Mouse (Mus musculus): ENCODE measurements at regions not wholly inside any gene's neighbourhood (a gene's known extent, or its start where the extent isn't known, plus 50 kb on each side); places are given as distances from the start of the nearest gene placed in this dataset.

DNA sequence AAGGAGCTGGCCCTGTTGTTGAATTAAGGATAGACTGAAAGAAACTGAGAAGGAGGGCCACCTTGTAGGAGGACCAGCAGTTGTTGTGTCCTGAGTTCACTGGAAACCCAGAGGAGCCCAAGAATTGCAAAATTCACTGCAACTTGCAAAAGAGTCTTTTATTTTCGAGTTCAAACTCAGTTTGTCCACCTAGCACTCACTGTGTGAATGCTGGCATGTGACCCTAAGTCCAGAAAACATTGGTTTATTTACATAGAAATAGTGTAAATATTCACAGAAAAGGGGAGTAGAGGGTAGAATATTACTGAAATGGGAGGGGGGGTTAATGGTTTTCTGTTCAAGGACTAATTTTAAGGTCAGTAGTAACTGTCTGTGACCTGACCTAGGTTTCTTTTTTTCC lies 394.7 kb downstream of the 4933405O20Rik start:
- H3K4me3 ChIP-seq (ENCODE audit: insufficient read depth, low read length): no peak overlapping the region
- TF ChIP-seq CTCF (IDR thresholded peaks at IDR 0.05; ENCODE audit: borderline replicate concordance, insufficient read depth, low read length): no peak
- no peak for TF ChIP-seq POLR2A (IDR thresholded peaks at IDR 0.05; ENCODE audit: low read depth, low read length)
- no peaks in the 10 kb centered on the region for H3K4me1 ChIP-seq (ENCODE audit: control insufficient read depth, insufficient read depth, low read length)
- H3K27ac ChIP-seq (ENCODE audit: insufficient read depth, low read length): no peak overlapping the region

- TF ChIP-seq POLR2A (IDR thresholded peaks at IDR 0.05; ENCODE audit: low read depth, low read length) (no peak), CTCF (IDR thresholded peaks at IDR 0.05; ENCODE audit: borderline replicate concordance, insufficient read depth, low read length) (no peak)
- no peak overlapping the region for H3K4me3 ChIP-seq (ENCODE audit: insufficient read depth, low read length)
These were observed 443.1 kb downstream of the 4933405O20Rik start for GRCm38 (mm10) chr7:51041899-51042667.

GRCm38 (mm10) chr7:51051496-51051895 lies 452.5 kb downstream of the 4933405O20Rik start:
- Histone ChIP-seq H3K4me3 (ENCODE audit: insufficient read depth, low read length) (no peak overlapping the region), H3K27ac (ENCODE audit: insufficient read depth, low read length) (no peak overlapping the region), H3K4me1 (ENCODE audit: control insufficient read depth, insufficient read depth, low read length) (no peaks in the 10 kb centered on the region)
- no peak for TF ChIP-seq CTCF (IDR thresholded peaks at IDR 0.05; ENCODE audit: borderline replicate concordance, insufficient read depth, low read length)
- no peak for TF ChIP-seq POLR2A (IDR thresholded peaks at IDR 0.05; ENCODE audit: low read depth, low read length)

More at GRCm38 (mm10) chr7:51041899-51042667, 443.1 kb downstream of the 4933405O20Rik start:
- Histone ChIP-seq H3K4me1 (ENCODE audit: control insufficient read depth, insufficient read depth, low read length) (no peaks in the 10 kb centered on the region), H3K27ac (ENCODE audit: insufficient read depth, low read length) (no peak overlapping the region)

- TF ChIP-seq CTCF (IDR thresholded peaks at IDR 0.05; ENCODE audit: borderline replicate concordance, insufficient read depth, low read length) (no peak), POLR2A (IDR thresholded peaks at IDR 0.05; ENCODE audit: low read depth, low read length) (no peak)
- Histone ChIP-seq H3K27ac (ENCODE audit: insufficient read depth, low read length) (no peak overlapping the region), H3K4me3 (ENCODE audit: insufficient read depth, low read length) (no peak overlapping the region), H3K4me1 (ENCODE audit: control insufficient read depth, insufficient read depth, low read length) (no peaks in the 10 kb centered on the region)
These were observed 442.5 kb upstream of the Ano5 start for GRCm38 (mm10) chr7:51068376-51068775.

GRCm38 (mm10) chr7:51093774-51094173 lies 417.1 kb upstream of the Ano5 start:
- no peak for TF ChIP-seq CTCF (IDR thresholded peaks at IDR 0.05; ENCODE audit: borderline replicate concordance, insufficient read depth, low read length)
- no peak for TF ChIP-seq POLR2A (IDR thresholded peaks at IDR 0.05; ENCODE audit: low read depth, low read length)
- H3K4me1 ChIP-seq (ENCODE audit: control insufficient read depth, insufficient read depth, low read length): no peaks in the 10 kb centered on the region
- no peak overlapping the region for H3K27ac ChIP-seq (ENCODE audit: insufficient read depth, low read length)
- no peak overlapping the region for H3K4me3 ChIP-seq (ENCODE audit: insufficient read depth, low read length)

DNA sequence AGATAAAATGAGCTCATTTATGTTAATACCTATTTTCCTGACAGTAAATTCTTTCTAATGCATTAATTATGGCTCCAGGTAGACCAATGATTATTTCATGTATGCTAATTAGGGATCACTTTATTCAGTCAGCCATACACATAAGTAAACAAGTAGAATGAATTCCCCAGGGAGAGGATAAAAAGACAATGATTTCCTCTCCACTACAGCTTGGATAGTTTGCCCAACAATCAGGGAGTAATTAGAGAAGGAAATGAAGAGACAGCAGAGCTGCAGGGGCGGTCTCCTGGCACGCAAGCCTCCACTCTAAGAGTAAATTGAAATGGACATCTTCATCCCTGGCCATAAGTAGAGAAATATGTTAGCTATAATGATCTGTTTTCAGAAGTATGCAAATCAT lies 409.7 kb upstream of the Ano5 start:
- no peak overlapping the region for H3K4me3 ChIP-seq (ENCODE audit: insufficient read depth, low read length)
- no peaks in the 10 kb centered on the region for H3K4me1 ChIP-seq (ENCODE audit: control insufficient read depth, insufficient read depth, low read length)
- H3K27ac ChIP-seq (ENCODE audit: insufficient read depth, low read length): no peak overlapping the region
- no peak for TF ChIP-seq CTCF (IDR thresholded peaks at IDR 0.05; ENCODE audit: borderline replicate concordance, insufficient read depth, low read length)

DNA sequence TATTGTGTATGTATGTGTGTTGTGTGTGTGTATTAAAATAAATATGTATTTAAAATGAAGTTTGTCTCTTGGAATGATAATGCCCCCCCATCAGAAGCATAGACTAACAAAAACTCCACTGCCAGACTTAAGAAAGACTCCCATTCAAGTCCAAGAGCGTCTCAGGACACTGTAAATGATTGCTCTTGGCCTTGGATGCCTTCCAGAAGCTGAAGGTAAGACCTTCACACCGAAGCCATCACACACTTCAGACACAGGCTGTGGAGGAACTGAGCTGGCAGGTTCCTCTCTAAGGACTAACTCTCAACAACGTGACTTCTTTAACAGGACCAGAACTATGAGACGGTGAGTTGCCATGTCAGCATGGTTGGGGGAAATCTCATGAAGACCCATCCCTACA lies 370.0 kb upstream of the Ano5 start:
- H3K4me3 ChIP-seq (ENCODE audit: insufficient read depth, low read length): no peak overlapping the region
- no peak for TF ChIP-seq CTCF (IDR thresholded peaks at IDR 0.05; ENCODE audit: borderline replicate concordance, insufficient read depth, low read length)
- no peak for TF ChIP-seq POLR2A (IDR thresholded peaks at IDR 0.05; ENCODE audit: low read depth, low read length)

GRCm38 (mm10) chr7:51175211-51175610 lies 335.6 kb upstream of the Ano5 start:
- TF ChIP-seq CTCF (IDR thresholded peaks at IDR 0.05; ENCODE audit: borderline replicate concordance, insufficient read depth, low read length) (no peak), POLR2A (IDR thresholded peaks at IDR 0.05; ENCODE audit: low read depth, low read length) (no peak)
- no peaks in the 10 kb centered on the region for H3K4me1 ChIP-seq (ENCODE audit: control insufficient read depth, insufficient read depth, low read length)
- H3K27ac ChIP-seq (ENCODE audit: insufficient read depth, low read length): no peak overlapping the region

More for the DNA sequence above, 370.0 kb upstream of the Ano5 start:
- no peaks in the 10 kb centered on the region for H3K4me1 ChIP-seq (ENCODE audit: control insufficient read depth, insufficient read depth, low read length)
- no peak overlapping the region for H3K27ac ChIP-seq (ENCODE audit: insufficient read depth, low read length)

DNA sequence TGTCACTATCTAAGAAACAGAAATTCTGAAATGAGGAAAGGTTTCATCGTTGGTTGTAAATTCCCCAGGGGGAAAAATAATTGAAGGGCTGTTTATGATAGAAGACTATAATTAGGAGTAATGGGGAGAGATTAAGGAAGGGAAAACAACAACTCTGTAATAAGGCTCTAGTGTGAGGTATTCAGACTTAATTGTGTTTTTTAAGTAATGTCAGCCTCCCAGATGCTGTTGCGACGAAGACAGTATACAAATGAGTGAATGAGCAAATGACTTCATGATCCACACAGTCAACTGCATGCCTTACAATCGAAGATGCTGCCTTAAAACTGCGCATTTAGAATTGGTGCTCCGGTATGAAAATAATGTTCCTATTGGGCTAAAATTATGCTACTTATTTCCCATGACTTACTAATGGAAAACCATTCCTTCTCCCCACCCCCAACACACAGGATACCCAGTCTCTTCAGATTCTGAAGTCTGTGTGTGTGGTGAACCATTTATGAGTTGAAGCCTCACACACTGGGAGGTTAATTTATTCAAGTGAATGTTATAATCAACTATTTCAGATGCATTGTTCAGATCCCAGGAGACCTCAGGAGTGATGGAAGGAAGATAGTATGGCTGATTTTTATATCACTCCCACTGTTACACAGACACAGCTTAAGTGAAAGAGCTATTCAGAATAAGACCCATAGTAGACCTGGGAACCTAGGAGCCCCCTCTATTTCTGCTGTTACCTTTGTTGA lies 295.2 kb upstream of the Ano5 start:
- TF ChIP-seq CTCF (IDR thresholded peaks at IDR 0.05; ENCODE audit: borderline replicate concordance, insufficient read depth, low read length): no peak
- TF ChIP-seq POLR2A (IDR thresholded peaks at IDR 0.05; ENCODE audit: low read depth, low read length): no peak
- Histone ChIP-seq H3K4me3 (ENCODE audit: insufficient read depth, low read length) (no peak overlapping the region), H3K27ac (ENCODE audit: insufficient read depth, low read length) (no peak overlapping the region), H3K4me1 (ENCODE audit: control insufficient read depth, insufficient read depth, low read length) (0 out of 2 replicates have a peak, but pooled peaks cover 3% of the 10 kb centered on the region)

More at GRCm38 (mm10) chr7:51175211-51175610, 335.6 kb upstream of the Ano5 start:
- H3K4me3 ChIP-seq (ENCODE audit: insufficient read depth, low read length): no peak overlapping the region

DNA sequence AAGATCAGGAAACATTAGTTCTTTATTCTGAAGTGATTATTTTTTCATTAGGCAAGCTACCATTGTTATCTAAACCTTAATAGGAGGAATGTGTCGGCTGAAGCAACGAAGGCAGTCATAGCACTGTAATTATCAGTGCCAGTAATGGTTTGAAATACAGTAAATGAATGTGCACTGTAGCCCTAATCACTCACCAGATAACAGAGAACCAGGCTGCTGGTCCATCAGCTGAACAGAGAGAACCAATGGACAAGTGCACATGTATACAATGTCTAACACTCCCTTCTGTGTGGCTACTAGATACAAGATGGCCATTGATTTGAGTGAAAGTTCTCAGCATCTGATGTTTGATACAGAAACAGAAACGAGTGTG lies 294.6 kb upstream of the Ano5 start:
- TF ChIP-seq CTCF (IDR thresholded peaks at IDR 0.05; ENCODE audit: borderline replicate concordance, insufficient read depth, low read length): no peak
- no peak for TF ChIP-seq POLR2A (IDR thresholded peaks at IDR 0.05; ENCODE audit: low read depth, low read length)

More for the DNA sequence above, 294.6 kb upstream of the Ano5 start:
- H3K4me3 ChIP-seq (ENCODE audit: insufficient read depth, low read length): no peak overlapping the region
- H3K4me1 ChIP-seq (ENCODE audit: control insufficient read depth, insufficient read depth, low read length): 0 out of 2 replicates have a peak, but pooled peaks cover 3% of the 10 kb centered on the region
- no peak overlapping the region for H3K27ac ChIP-seq (ENCODE audit: insufficient read depth, low read length)

All from embryonic fibroblast, embryonic 13.5 days (primary cell).